Mouse (Mus musculus) urinary bladder, adult 18-20 months (tissue): ENCODE data around the gene Lnx1.

Experiments
- DNase-seq, 2 experiments: peaks; one replicate each; pipeline ENCODE4 v3.0.0; 2022; ENCODE audit warnings: low spot score in 2 of 2, mixed read lengths in 2 of 2

Gene Lnx1

GRCm38 (mm10) chr5:74602371-74602770, 100.3 kb downstream of the Lnx1 start:
- DNase-seq: no peak

- no peak for DNase-seq
Observed at GRCm38 (mm10) chr5:74601965-74602364, 100.7 kb downstream of the Lnx1 start.

DNA sequence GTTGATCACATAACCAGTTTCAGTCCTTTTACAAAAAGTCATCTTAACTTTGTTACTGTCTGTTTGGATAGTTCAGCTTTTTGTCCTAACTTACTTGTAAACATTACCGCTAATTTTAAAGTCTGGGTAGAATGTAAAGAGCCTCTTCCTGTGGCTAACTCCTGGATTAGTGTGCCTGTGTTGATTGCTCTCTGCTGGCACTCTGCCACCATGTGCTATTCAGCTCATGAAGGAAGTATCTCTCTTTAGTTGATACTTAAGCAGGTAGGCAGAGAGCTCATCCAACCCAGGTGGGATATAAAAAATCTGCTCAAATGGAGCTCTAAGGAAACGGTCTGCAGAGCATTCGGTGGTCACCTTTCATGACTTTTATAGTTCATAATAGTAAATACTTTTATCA, 101.5 kb downstream of the Lnx1 start:
- DNase-seq: no peak

DNA sequence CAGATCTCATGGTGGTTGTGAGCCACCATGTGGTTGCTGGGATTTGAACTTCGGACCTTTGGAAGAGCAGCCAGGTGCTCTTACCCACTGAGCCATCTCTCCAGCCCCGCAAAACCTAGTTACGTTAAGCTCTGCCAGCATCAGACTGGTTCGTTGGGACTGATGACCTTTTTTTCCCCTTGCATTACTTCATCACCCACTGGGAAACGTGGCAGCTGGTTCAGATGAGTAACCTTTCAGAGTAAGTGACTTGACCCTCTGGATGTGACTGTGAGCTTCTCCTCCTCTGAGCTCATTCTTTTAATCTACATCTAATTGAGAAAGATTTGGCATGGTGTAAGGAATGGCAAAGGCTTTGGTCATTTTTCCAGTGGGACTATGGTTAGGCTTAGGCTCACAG, 102.7 kb downstream of the Lnx1 start:
- no peak for DNase-seq

DNA sequence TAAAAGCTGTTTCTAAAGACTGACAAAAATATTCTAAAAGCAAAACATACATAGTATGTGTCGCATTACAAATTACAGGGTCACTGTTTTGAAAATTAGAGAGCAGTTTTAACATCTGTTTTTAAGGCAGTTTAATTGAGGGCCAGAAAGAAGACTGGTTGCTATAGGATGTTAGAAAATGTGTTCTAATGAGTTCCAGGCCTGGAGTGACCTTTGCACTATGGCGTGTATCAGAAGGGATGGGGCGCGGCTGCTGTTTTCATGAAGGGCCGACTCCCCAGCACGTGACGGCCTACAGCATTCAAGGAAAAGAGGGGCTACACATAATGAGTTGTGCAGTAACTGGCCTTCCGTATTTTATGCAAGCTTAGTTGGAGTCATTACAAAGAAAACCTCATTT, 109.6 kb downstream of the Lnx1 start:
- no peak for DNase-seq

- DNase-seq: no peak
Observed at GRCm38 (mm10) chr5:74591413-74591812, 111.3 kb downstream of the Lnx1 start.

DNA sequence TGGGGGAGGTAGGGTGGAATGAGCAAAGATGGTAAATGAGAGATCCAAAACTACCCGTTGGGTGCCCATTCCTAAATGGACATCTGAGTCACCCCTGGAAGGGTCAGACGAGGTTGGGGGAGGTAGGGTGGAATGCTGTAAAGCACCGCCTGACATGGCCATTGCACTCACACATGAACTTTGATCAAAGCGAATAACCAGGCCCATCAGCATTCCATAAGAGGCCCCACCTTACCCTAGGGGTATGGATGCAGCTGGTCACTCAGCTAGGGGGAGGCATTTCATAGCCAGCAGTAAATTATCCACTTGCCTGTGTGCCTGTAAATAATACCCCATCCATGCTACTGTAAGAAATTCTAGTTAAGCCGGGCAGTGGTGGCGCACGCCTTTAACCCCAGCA, 113.6 kb downstream of the Lnx1 start:
- no peak for DNase-seq

DNA sequence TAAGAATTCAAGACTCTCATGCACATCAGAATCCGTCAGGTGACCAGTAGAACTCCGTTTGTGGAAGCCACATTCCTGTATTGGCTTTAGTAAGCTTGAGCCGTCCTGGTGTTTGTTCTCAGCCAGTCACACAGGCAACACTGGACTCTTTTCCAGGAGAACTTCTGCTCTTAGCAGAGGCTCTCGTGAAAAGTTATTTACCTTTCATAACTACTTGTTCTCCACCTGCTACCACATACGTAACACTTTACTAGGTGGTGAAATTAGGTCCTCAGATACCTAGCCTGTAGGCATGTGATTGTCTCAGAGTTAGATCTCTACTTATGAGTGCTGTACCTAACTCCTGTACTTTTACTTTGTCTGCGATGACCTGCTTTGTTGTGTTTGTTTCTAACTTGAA, 130.9 kb downstream of the Lnx1 start:
- DNase-seq: no peak

- DNase-seq: no peak
Observed at GRCm38 (mm10) chr5:74561151-74561550, 141.6 kb downstream of the Lnx1 start.

- no peak for DNase-seq
Observed at GRCm38 (mm10) chr5:74549566-74549965, 153.1 kb downstream of the Lnx1 start.

DNA sequence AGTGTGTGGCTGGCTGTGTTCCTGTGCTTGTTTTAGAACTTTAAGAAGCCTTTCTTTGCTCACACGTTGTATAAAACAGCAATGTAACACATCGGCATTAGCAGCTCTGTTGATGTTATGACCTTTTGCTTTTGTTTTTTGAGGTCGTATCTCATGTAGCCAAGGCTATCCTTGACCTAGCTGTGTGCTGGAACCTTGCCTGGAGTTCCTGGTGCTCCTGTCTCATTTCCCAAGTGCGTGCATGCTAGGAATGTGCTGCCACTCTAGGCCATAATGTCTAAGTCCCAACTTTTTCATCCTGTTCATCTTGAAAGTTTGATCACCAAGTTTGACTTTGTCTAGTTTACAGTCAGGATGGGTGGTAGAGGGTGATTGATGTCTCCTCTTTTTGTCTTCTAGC, 157.1 kb downstream of the Lnx1 start:
- DNase-seq: no peak
